Mouse (Mus musculus) midbrain, embryonic 11.5 days (tissue): Measurements from ENCODE around the gene Vipas39. TPM values are rescaled to one million over a fixed set of nuclear protein-coding genes. Genes with fewer than 3 reads are reported as not detected.

Experiments
- ATAC-seq: fragments of 200-750 bp; cut with Nextera tagmentation; 2 replicates; pipeline ENCODE4 v1.8.0; 2017; ENCODE audit warnings: moderate TSS enrichment, moderate library complexity; ENCODE audit not compliant: low FRiP score
- DNase-seq: peaks from one replicate; pipeline ENCODE4 v3.0.0; 2015; ENCODE audit warnings: low spot score; ENCODE audit errors: missing footprints
- H3K27ac ChIP-seq: fragments of 300-500 bp; sonication (generic); 2 replicates; pipeline ENCODE4 v1.5.1; 2014; ENCODE audit warnings: low read depth, low read length
- H3K27me3 ChIP-seq: fragments of 300-500 bp; sonication (generic); 2 replicates; pipeline ENCODE4 v1.6.1; 2014; ENCODE audit warnings: mild to moderate bottlenecking, low read length, moderate library complexity, mixed read lengths; ENCODE audit not compliant: control insufficient read depth, insufficient read depth
- H3K36me3 ChIP-seq: fragments of 300-500 bp; sonication (generic); 2 replicates; pipeline ENCODE4 v1.6.1; 2014; ENCODE audit warnings: mild to moderate bottlenecking, low read length, moderate library complexity, mixed read lengths; ENCODE audit not compliant: control insufficient read depth, insufficient read depth
- H3K4me1 ChIP-seq: fragments of 300-500 bp; sonication (generic); 2 replicates; pipeline ENCODE4 v1.6.1; 2014; ENCODE audit warnings: low read length; ENCODE audit not compliant: control insufficient read depth, insufficient read depth
- H3K4me2 ChIP-seq: fragments of 300-500 bp; sonication (generic); 2 replicates; pipeline ENCODE4 v1.6.1; 2014; ENCODE audit warnings: mild to moderate bottlenecking, moderate library complexity
- H3K4me3 ChIP-seq: fragments of 300-500 bp; sonication (generic); 2 replicates; pipeline ENCODE4 v1.5.1; 2014; ENCODE audit warnings: low read depth, low read length
- H3K9ac ChIP-seq: fragments of 300-500 bp; sonication (generic); 2 replicates; pipeline ENCODE4 v1.6.1; 2014; ENCODE audit warnings: low read length
- H3K9me3 ChIP-seq: fragments of 300-500 bp; sonication (generic); 2 replicates; pipeline ENCODE4 v1.6.1; 2016; ENCODE audit warnings: low read length; ENCODE audit not compliant: control insufficient read depth
- WGBS: fragments of 180-500 bp; shearing (Covaris S2); extraction: QIAGEN DNeasy Blood & Tissue Kit; methylation state at CpG from one replicate; pipeline ENCODE4 v1.1.7; 2014; 5-methylcytosine and 5-hydroxymethylcytosine counted together
- microRNA-seq: library from miRNA; unstranded; fragments of <30 nt; microRNA quantifications from one replicate; pipeline ENCODE4, GENCODE M21; 2017
- polyA plus RNA-seq: library from polyadenylated mRNA; unstranded; fragments of >200 nt; fragmentation: Nextera tagmentation; extraction: Ambion mirVana; gene quantifications from 2 replicates; pipeline ENCODE4 v1.2.1, GENCODE M21; 2014

Gene Vipas39
- polyA plus RNA-seq, 1 experiment from 2014 or later, result 59.6 TPM

GRCm38 (mm10) chr12:87195069-87195468, 71.0 kb downstream of the Vipas39 start:
- no peaks in the 10 kb centered on the region for H3K9me3 ChIP-seq
- H3K27ac ChIP-seq, result no peak overlapping the region
- no peak overlapping the region for H3K4me3 ChIP-seq
- H3K36me3 ChIP-seq, result no peaks in the 10 kb centered on the region
- WGBS, result 86% methylated on average over 1 of the region's 1 CpGs
- DNase-seq (no peak), ATAC-seq (no peak)
- no peaks in the 10 kb centered on the region for H3K27me3 ChIP-seq
- H3K9ac ChIP-seq, result no peak overlapping the region
- peaks cover 6% of the 10 kb centered on the region for H3K4me1 ChIP-seq
- H3K4me2 ChIP-seq, result no peak overlapping the region

GRCm38 (mm10) chr12:87193008-87193407, 73.0 kb downstream of the Vipas39 start:
- WGBS, result 90% methylated on average over 3 of the region's 3 CpGs
- Histone ChIP-seq H3K36me3 (no peaks in the 10 kb centered on the region), H3K27me3 (no peaks in the 10 kb centered on the region), H3K4me3 (no peak overlapping the region), H3K4me1 (no peaks in the 10 kb centered on the region), H3K27ac (no peak overlapping the region), H3K4me2 (no peak overlapping the region), H3K9ac (no peak overlapping the region), H3K9me3 (no peaks in the 10 kb centered on the region)
- no peak for ATAC-seq
- no peak for DNase-seq

Small RNA genes within 50 kb of the gene (microRNA-seq; reads per million reads assigned to microRNA genes)
- gene Gm47293, result not detected

Other genes with a start within 250 kb of the Vipas39 start
- 0.64 and 0.77 TPM in 2 replicates for gene Tmem63c, start 244.9 kb downstream of the Vipas39 start, polyA plus RNA-seq
- gene Ngb, start 163.7 kb downstream of the Vipas39 start, polyA plus RNA-seq, result 0.33 and 0.36 TPM in 2 replicates
- gene Gstz1, start 119.1 kb downstream of the Vipas39 start, polyA plus RNA-seq, result 30.7 and 34.6 TPM in 2 replicates
- gene Pomt2, start 118.3 kb downstream of the Vipas39 start, polyA plus RNA-seq, result 15.7 and 16.1 TPM in 2 replicates
- 1.2 and 1.4 TPM in 2 replicates for gene Samd15, start 66.5 kb downstream of the Vipas39 start, polyA plus RNA-seq
- gene Tmed8, start 65.8 kb downstream of the Vipas39 start, polyA plus RNA-seq, result 4.3 TPM in 2 replicates
- 0.87 and 1.5 TPM in 2 replicates for gene Noxred1, start 27.5 kb downstream of the Vipas39 start, polyA plus RNA-seq
- 215 and 230 TPM in 2 replicates for gene Ahsa1, start 223 bp upstream of the Vipas39 start, polyA plus RNA-seq
- 0.52 and 0.53 TPM in 2 replicates for gene Ism2, start 33.4 kb upstream of the Vipas39 start, polyA plus RNA-seq
- gene Sptlc2, start 122.1 kb upstream of the Vipas39 start, polyA plus RNA-seq, result 56.1 and 61.8 TPM in 2 replicates
- 283 and 306 TPM in 2 replicates for gene Slirp, start 177.6 kb upstream of the Vipas39 start, polyA plus RNA-seq
- 37.6 TPM in 2 replicates for gene Alkbh1, start 177.8 kb upstream of the Vipas39 start, polyA plus RNA-seq
- gene Snw1, start 206.0 kb upstream of the Vipas39 start, polyA plus RNA-seq, result 173 and 176 TPM in 2 replicates
- gene Gm5788, start 228.5 kb upstream of the Vipas39 start, polyA plus RNA-seq, result not detected in 2 replicates
- not detected in 2 replicates for gene Gm8300, start 248.1 kb upstream of the Vipas39 start, polyA plus RNA-seq